8 mouse cellular contexts compared by ENCODE assay signal in the genomic region with DNA sequence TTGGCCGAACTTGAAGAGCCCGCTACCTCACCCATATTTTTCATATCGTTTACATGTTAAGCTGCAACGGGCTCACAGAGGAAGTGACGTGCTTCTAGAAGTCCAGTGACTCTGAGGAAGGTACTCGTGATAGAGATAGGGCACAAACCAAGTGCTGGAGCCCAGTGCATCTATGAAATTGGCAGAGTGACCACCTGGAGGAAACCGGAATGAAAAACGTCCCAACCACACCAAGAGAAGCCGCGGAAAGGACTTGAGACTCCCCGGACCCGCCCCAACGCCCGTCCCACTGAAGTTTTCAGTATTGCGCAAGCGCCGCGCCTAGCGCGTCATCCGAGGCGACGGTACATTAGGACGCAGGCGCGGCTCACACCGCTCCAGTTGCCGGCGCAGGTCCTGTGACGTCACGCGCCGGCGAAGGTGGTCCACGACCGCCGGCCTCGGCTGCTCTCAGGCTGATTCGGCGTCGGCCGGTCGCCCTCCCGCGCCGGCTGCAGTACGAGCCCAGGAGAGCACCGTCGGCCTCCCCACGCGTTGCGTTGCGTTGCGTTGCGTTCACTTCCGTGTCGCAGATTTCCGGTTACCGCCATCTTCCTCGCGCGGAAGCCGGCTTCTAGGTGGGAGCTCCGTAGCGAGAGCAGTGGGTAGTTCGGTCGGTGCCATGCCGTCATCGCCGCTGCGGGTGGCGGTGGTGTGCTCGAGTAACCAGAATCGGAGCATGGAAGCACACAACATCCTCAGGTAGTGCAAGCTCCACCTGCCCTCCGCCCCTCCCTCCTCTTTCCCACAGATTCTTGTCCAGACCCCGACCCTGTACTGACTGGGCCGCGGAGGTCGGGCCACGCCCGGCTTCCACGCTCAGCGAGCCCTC. TPM values are rescaled to one million over a fixed set of nuclear protein-coding genes. Genes with fewer than 3 reads are reported as not detected.
DNase-seq lines count a peak whose midpoint lies in the region; ATAC-seq lines count a peak whose summit lies in the region.

A gene (plus strand): TSS at position 80 of the 871 bp plus-strand sequence.

- ATAC-seq in hindbrain, embryonic 16.5 days: peak; percentile 96

- H3K4me3 ChIP-seq in hindbrain, embryonic 16.5 days (ENCODE audit: low read length): peak within 1 kb of the TSS; percentile 95
- H3K4me3 ChIP-seq in macrophage (ENCODE audit: inconsistent target): peak within 1 kb of the TSS; percentile 75

- WGBS in hindbrain, embryonic 16.5 days: under 1% methylated on average over 73 of the region's 83 CpGs
- WGBS in macrophage (ENCODE audit: missing documents): under 1% methylated on average over 82 of the region's 83 CpGs

- no peaks in the 10 kb centered on the region for H3K9me3 ChIP-seq in hindbrain, embryonic 16.5 days (ENCODE audit: control insufficient read depth, low read length)

- no peaks in the 10 kb centered on the region for H3K27me3 ChIP-seq in hindbrain, embryonic 16.5 days (replicated peaks; ENCODE audit: control insufficient read depth, insufficient read depth, low read length)

- peaks cover 18% of the 10 kb centered on the region for H3K4me1 ChIP-seq in hindbrain, embryonic 16.5 days (ENCODE audit: control insufficient read depth, insufficient read depth, low read depth, low read length)

- peak within 1 kb of the TSS; percentile 67 for H3K4me2 ChIP-seq in hindbrain, embryonic 16.5 days (ENCODE audit: low read length)

- peak; percentile 92 for DNase-seq in T-cell, adult 2 months (ENCODE audit: low spot score)
- peak; percentile 93 to 96 for DNase-seq in cerebellum, postnatal 36 days
- DNase-seq in gastrocnemius, adult 18-20 months (ENCODE audit: low spot score): peak; percentile 92
- peak; percentile 93 to 96 for DNase-seq in left cerebral cortex, adult 18-20 months (ENCODE audit: low spot score in 2 of 2)
- DNase-seq in right cerebral cortex, adult 18-20 months: peak; percentile 95
- peak; percentile 71 for DNase-seq in urinary bladder, postnatal 10 days (ENCODE audit: low spot score)

- peak within 1 kb of the TSS; percentile 96 for H3K27ac ChIP-seq in hindbrain, embryonic 16.5 days (ENCODE audit: low read depth, low read length)
- H3K27ac ChIP-seq in macrophage: peak within 1 kb of the TSS; percentile 89

- H3K9ac ChIP-seq in hindbrain, embryonic 16.5 days (ENCODE audit: low read depth, low read length): peak within 1 kb of the TSS; percentile 97

- H3K36me3 ChIP-seq in hindbrain, embryonic 16.5 days (ENCODE audit: control insufficient read depth, insufficient read depth, low read length): no peaks in the 10 kb centered on the region
- no peaks in the 10 kb centered on the region for H3K36me3 ChIP-seq in macrophage (ENCODE audit: inconsistent target)

- H3K79me2 ChIP-seq in macrophage (ENCODE audit: inconsistent target): peaks cover 49% of the 10 kb centered on the region

RNA-seq across cellular contexts. Expression of the gene that starts here (rescaled TPM):
- 10 to 100 TPM; 40.7 to 45.6 TPM for total RNA-seq in gastrocnemius, adult 18-20 months (2021)
- 166 and 178 TPM in 2 replicates for polyA plus RNA-seq in hindbrain, embryonic 16.5 days (2015; fragmentation: Nextera tagmentation; extraction: Ambion mirVana)
- 10 to 100 TPM; 90.6 to 97.4 TPM for total RNA-seq in left cerebral cortex, adult 18-20 months (2021)
- 100 to 1,000 TPM in 20 of 26 experiments, 10 to 100 TPM in 6; 52.4 to 177 (median 111) TPM for total RNA-seq in macrophage (2018; cell fraction: chromatin; rRNA removed)
- 100 to 1,000 TPM; 110 to 201 (median 135) TPM for total RNA-seq in macrophage (2018; cell fraction: cytosol; rRNA removed)
- 100 to 1,000 TPM in 14 of 26 experiments, 10 to 100 TPM in 12; 78.9 to 193 (median 101) TPM for total RNA-seq in macrophage (2018; cell fraction: nucleus; rRNA removed)
- polyA plus RNA-seq in macrophage (2018): 125 to 264 TPM (median 166 TPM) in 3 replicates

Comparison
In these comparisons a context has a peak if more than half of its experiments do, and no peak if none do; other contexts are left out.
1. Peak in every context shown above with its lines: DNase-seq, ATAC-seq, H3K4me3 ChIP-seq and H3K27ac ChIP-seq.